Mouse (Mus musculus): ENCODE results near the gene 1700113H08Rik.
A peak's percentile ranks its signal among the peaks of the same experiment; 100 is the strongest.

1700113H08Rik gene

GRCm38 (mm10) chr10:87057500-87058250 lies at the start of gene 1700113H08Rik:
TSS of gene 1700113H08Rik (plus strand) at chr10:87058045.
- no peak for DNase-seq (ENCODE audit: low spot score)

GRCm38 (mm10) chr10:87008215-87008499 lies 49.7 kb upstream of the 1700113H08Rik start:
- DNase-seq (ENCODE audit: low spot score) = no peak

GRCm38 (mm10) chr10:87012087-87012486 lies 45.8 kb upstream of the 1700113H08Rik start:
- no peak for DNase-seq (ENCODE audit: low spot score)

GRCm38 (mm10) chr10:87014391-87014965 lies 43.4 kb upstream of the 1700113H08Rik start:
- no peak for DNase-seq (ENCODE audit: low spot score)

- DNase-seq (ENCODE audit: low spot score) = no peak
Measured at GRCm38 (mm10) chr10:87015403-87015802, 42.4 kb upstream of the 1700113H08Rik start.

- DNase-seq (ENCODE audit: low spot score) = peak; percentile 12
Measured at GRCm38 (mm10) chr10:87016151-87016692, 41.6 kb upstream of the 1700113H08Rik start.

GRCm38 (mm10) chr10:87018876-87019275 lies 39.0 kb upstream of the 1700113H08Rik start:
- DNase-seq (ENCODE audit: low spot score) = no peak

GRCm38 (mm10) chr10:87020711-87021110 lies 37.1 kb upstream of the 1700113H08Rik start:
- peak; percentile 39 for DNase-seq (ENCODE audit: low spot score)

GRCm38 (mm10) chr10:87024884-87025283 lies 33.0 kb upstream of the 1700113H08Rik start:
- peak; percentile 82 for DNase-seq (ENCODE audit: low spot score)

- DNase-seq (ENCODE audit: low spot score) = no peak
Measured at GRCm38 (mm10) chr10:87032768-87033167, 25.1 kb upstream of the 1700113H08Rik start.

GRCm38 (mm10) chr10:87035866-87036265 lies 22.0 kb upstream of the 1700113H08Rik start:
- no peak for DNase-seq (ENCODE audit: low spot score)

- no peak for DNase-seq (ENCODE audit: low spot score)
Measured at GRCm38 (mm10) chr10:87036271-87036703, 21.6 kb upstream of the 1700113H08Rik start.

GRCm38 (mm10) chr10:87037062-87037461 lies 20.8 kb upstream of the 1700113H08Rik start:
- no peak for DNase-seq (ENCODE audit: low spot score)

GRCm38 (mm10) chr10:87039340-87039739 lies 18.5 kb upstream of the 1700113H08Rik start:
- no peak for DNase-seq (ENCODE audit: low spot score)

GRCm38 (mm10) chr10:87039800-87040199 lies 18.0 kb upstream of the 1700113H08Rik start:
- no peak for DNase-seq (ENCODE audit: low spot score)

- DNase-seq (ENCODE audit: low spot score) = no peak
Measured at GRCm38 (mm10) chr10:87041265-87041664, 16.6 kb upstream of the 1700113H08Rik start.

GRCm38 (mm10) chr10:87045273-87045672 lies 12.6 kb upstream of the 1700113H08Rik start:
- no peak for DNase-seq (ENCODE audit: low spot score)

GRCm38 (mm10) chr10:87046469-87046868 lies 11.4 kb upstream of the 1700113H08Rik start:
- no peak for DNase-seq (ENCODE audit: low spot score)

- DNase-seq (ENCODE audit: low spot score) = no peak
Measured at GRCm38 (mm10) chr10:87046931-87047468, 10.8 kb upstream of the 1700113H08Rik start.

GRCm38 (mm10) chr10:87049179-87049578 lies 8.7 kb upstream of the 1700113H08Rik start:
- no peak for DNase-seq (ENCODE audit: low spot score)

GRCm38 (mm10) chr10:87051714-87052113 lies 6.1 kb upstream of the 1700113H08Rik start:
- no peak for DNase-seq (ENCODE audit: low spot score)

- no peak for DNase-seq (ENCODE audit: low spot score)
Measured at GRCm38 (mm10) chr10:87058251-87058925, 543 bp downstream of the 1700113H08Rik start.

GRCm38 (mm10) chr10:87058926-87059325 lies 1.1 kb downstream of the 1700113H08Rik start:
- no peak for DNase-seq (ENCODE audit: low spot score)

Data from urinary bladder, postnatal 25 days (tissue).